Mouse (Mus musculus) erythroblast, embryonic 14.5 days (primary cell): ENCODE results near the gene Cdc27.

Source experiments
- GATA1 ChIP-seq: IDR thresholded peaks from 2 replicates; pipeline ENCODE4 v1.6.1; 2012; ENCODE audit warnings: low read length, inconsistent platforms, mixed read lengths
- TAL1 ChIP-seq: IDR thresholded peaks from 3 replicates; pipeline ENCODE4 v1.6.1; 2012; ENCODE audit warnings: low read length, inconsistent platforms, mixed read lengths

GRCm38 (mm10) chr11:104547502-104547901 lies 2.9 kb downstream of the Cdc27 start:
- no peak for TF ChIP-seq TAL1
- TF ChIP-seq GATA1: no peak
